Mouse (Mus musculus): ENCODE measurements around the gene Gfer. TPM values are rescaled to one million over a fixed set of nuclear protein-coding genes. Genes with fewer than 3 reads are reported as not detected.
"Not testable (repeated sequence)": the region's sequence is repeated elsewhere in the genome, so short reads cannot be mapped to it uniquely, and the experiment has no call there.

Gfer gene
- polyA plus RNA-seq, 1 experiment from 2014 or later: 36.7 TPM

- WGBS (ENCODE audit: insufficient replicate concordance): 71% methylated on average over 3 of the region's 3 CpGs
- Histone ChIP-seq H3K9ac (ENCODE audit: low read depth, low read length) (no peak overlapping the region), H3K27ac (ENCODE audit: low read depth, low read length) (no peak overlapping the region), H3K36me3 (ENCODE audit: control insufficient read depth, insufficient read depth, low read length) (peaks cover 12% of the 10 kb centered on the region), H3K4me2 (no peak overlapping the region), H3K4me3 (ENCODE audit: low read depth, low read length) (no peak overlapping the region), H3K9me3 (replicated peaks; ENCODE audit: control insufficient read depth, low read length) (no peaks in the 10 kb centered on the region), H3K27me3 (ENCODE audit: control insufficient read depth, insufficient read depth, low read length) (peaks cover 3% of the 10 kb centered on the region; the same call in 1 of the 2 replicates), H3K4me1 (ENCODE audit: control insufficient read depth, insufficient read depth, low read length) (peaks cover 23% of the 10 kb centered on the region)
- ATAC-seq (replicated peaks; ENCODE audit: insufficient number of reproducible peaks, low FRiP score, low TSS enrichment): no peak
Observed at GRCm38 (mm10) chr17:24725637-24726390, 29.9 kb upstream of the Gfer start.

GRCm38 (mm10) chr17:24724184-24724583 lies 28.2 kb upstream of the Gfer start, which contains the start of gene Ndufb10:
Gene Ndufb10, minus strand, starts transcription at chr17:24724478.
- Histone ChIP-seq H3K36me3 (ENCODE audit: control insufficient read depth, insufficient read depth, low read length) (peaks cover 12% of the 10 kb centered on the region), H3K9me3 (replicated peaks; ENCODE audit: control insufficient read depth, low read length) (no peaks in the 10 kb centered on the region), H3K27me3 (ENCODE audit: control insufficient read depth, insufficient read depth, low read length) (peaks cover 3% of the 10 kb centered on the region; the same call in 1 of the 2 replicates), H3K4me3 (ENCODE audit: low read depth, low read length) (peak within 1 kb of the TSS; percentile 91), H3K27ac (ENCODE audit: low read depth, low read length) (peak within 1 kb of the TSS; percentile 85), H3K4me1 (ENCODE audit: control insufficient read depth, insufficient read depth, low read length) (peaks cover 23% of the 10 kb centered on the region), H3K4me2 (peak within 1 kb of the TSS; percentile 88), H3K9ac (ENCODE audit: low read depth, low read length) (peak within 1 kb of the TSS; percentile 95)
- under 1% methylated on average over 30 of the region's 30 CpGs for WGBS (ENCODE audit: insufficient replicate concordance)
- peak; percentile 60 for ATAC-seq (replicated peaks; ENCODE audit: insufficient number of reproducible peaks, low FRiP score, low TSS enrichment)

GRCm38 (mm10) chr17:24723881-24724180 lies 27.9 kb upstream of the Gfer start:
- Histone ChIP-seq H3K4me1 (ENCODE audit: control insufficient read depth, insufficient read depth, low read length) (peaks cover 23% of the 10 kb centered on the region), H3K36me3 (ENCODE audit: control insufficient read depth, insufficient read depth, low read length) (peaks cover 12% of the 10 kb centered on the region), H3K27ac (ENCODE audit: low read depth, low read length) (peak overlapping the region; percentile 85), H3K9me3 (replicated peaks; ENCODE audit: control insufficient read depth, low read length) (no peaks in the 10 kb centered on the region), H3K27me3 (ENCODE audit: control insufficient read depth, insufficient read depth, low read length) (peaks cover 3% of the 10 kb centered on the region; the same call in 1 of the 2 replicates), H3K9ac (ENCODE audit: low read depth, low read length) (peak overlapping the region; percentile 95), H3K4me2 (peak overlapping the region; percentile 88), H3K4me3 (ENCODE audit: low read depth, low read length) (peak overlapping the region; percentile 91)
- WGBS (ENCODE audit: insufficient replicate concordance): 0% methylated on average over 15 of the region's 15 CpGs
- peak; percentile 12; the same call in 1 of the 2 replicates for ATAC-seq (replicated peaks; ENCODE audit: insufficient number of reproducible peaks, low FRiP score, low TSS enrichment)

GRCm38 (mm10) chr17:24723122-24723880 lies 27.3 kb upstream of the Gfer start:
- Histone ChIP-seq H3K4me1 (ENCODE audit: control insufficient read depth, insufficient read depth, low read length) (peaks cover 23% of the 10 kb centered on the region), H3K4me2 (peak overlapping the region; percentile 88), H3K4me3 (ENCODE audit: low read depth, low read length) (peak overlapping the region; percentile 91), H3K36me3 (ENCODE audit: control insufficient read depth, insufficient read depth, low read length) (peaks cover 12% of the 10 kb centered on the region), H3K27ac (ENCODE audit: low read depth, low read length) (peak overlapping the region; percentile 85), H3K9me3 (replicated peaks; ENCODE audit: control insufficient read depth, low read length) (no peaks in the 10 kb centered on the region), H3K9ac (ENCODE audit: low read depth, low read length) (peak overlapping the region; percentile 95), H3K27me3 (ENCODE audit: control insufficient read depth, insufficient read depth, low read length) (peaks cover 3% of the 10 kb centered on the region; the same call in 1 of the 2 replicates)
- WGBS (ENCODE audit: insufficient replicate concordance): 3% methylated on average over 12 of the region's 12 CpGs
- no peak for ATAC-seq (replicated peaks; ENCODE audit: insufficient number of reproducible peaks, low FRiP score, low TSS enrichment)

- Histone ChIP-seq H3K36me3 (ENCODE audit: control insufficient read depth, insufficient read depth, low read length) (peaks cover 12% of the 10 kb centered on the region), H3K9me3 (replicated peaks; ENCODE audit: control insufficient read depth, low read length) (no peaks in the 10 kb centered on the region), H3K4me2 (peak overlapping the region; percentile 88), H3K27ac (ENCODE audit: low read depth, low read length) (peak overlapping the region; percentile 22), H3K9ac (ENCODE audit: low read depth, low read length) (peak overlapping the region; percentile 31), H3K27me3 (ENCODE audit: control insufficient read depth, insufficient read depth, low read length) (peaks cover under 1% of the 10 kb centered on the region; the same call in 1 of the 2 replicates), H3K4me1 (ENCODE audit: control insufficient read depth, insufficient read depth, low read length) (peaks cover 23% of the 10 kb centered on the region), H3K4me3 (ENCODE audit: low read depth, low read length) (peak overlapping the region; percentile 72)
- no peak for ATAC-seq (replicated peaks; ENCODE audit: insufficient number of reproducible peaks, low FRiP score, low TSS enrichment)
- 31% methylated on average over 13 of the region's 13 CpGs for WGBS (ENCODE audit: insufficient replicate concordance)
Observed at GRCm38 (mm10) chr17:24722220-24722924, 26.4 kb upstream of the Gfer start.

- WGBS (ENCODE audit: insufficient replicate concordance): 37% methylated on average over 7 of the region's 7 CpGs
Observed at GRCm38 (mm10) chr17:24721383-24721955, 25.5 kb upstream of the Gfer start.

GRCm38 (mm10) chr17:24720616-24721015 lies 24.7 kb upstream of the Gfer start:
- H3K36me3 ChIP-seq (ENCODE audit: control insufficient read depth, insufficient read depth, low read length): peaks cover 17% of the 10 kb centered on the region
- 0% methylated on average over 11 of the region's 11 CpGs for WGBS (ENCODE audit: insufficient replicate concordance)
- H3K4me1 ChIP-seq (ENCODE audit: control insufficient read depth, insufficient read depth, low read length): peaks cover 23% of the 10 kb centered on the region
- peak overlapping the region; percentile 89 for H3K9ac ChIP-seq (ENCODE audit: low read depth, low read length)
- not testable (repeated sequence) for H3K9me3 ChIP-seq (replicated peaks; ENCODE audit: control insufficient read depth, low read length); H3K27me3 ChIP-seq (ENCODE audit: control insufficient read depth, insufficient read depth, low read length); ATAC-seq (replicated peaks; ENCODE audit: insufficient number of reproducible peaks, low FRiP score, low TSS enrichment)
- peak overlapping the region; percentile 72 for H3K4me3 ChIP-seq (ENCODE audit: low read depth, low read length)
- 0 out of 2 replicates have a peak overlapping the region, but pooled peaks have one; percentile 50 for H3K27ac ChIP-seq (ENCODE audit: low read depth, low read length)
- peak overlapping the region; percentile 88 for H3K4me2 ChIP-seq

More at GRCm38 (mm10) chr17:24721383-24721955, 25.5 kb upstream of the Gfer start:
- H3K27me3 ChIP-seq (ENCODE audit: control insufficient read depth, insufficient read depth, low read length); H3K27ac ChIP-seq (ENCODE audit: low read depth, low read length); H3K9me3 ChIP-seq (replicated peaks; ENCODE audit: control insufficient read depth, low read length); ATAC-seq (replicated peaks; ENCODE audit: insufficient number of reproducible peaks, low FRiP score, low TSS enrichment): not testable (repeated sequence)
- Histone ChIP-seq H3K4me2 (peak overlapping the region; percentile 88), H3K4me3 (ENCODE audit: low read depth, low read length) (peak overlapping the region; percentile 72), H3K4me1 (ENCODE audit: control insufficient read depth, insufficient read depth, low read length) (peaks cover 23% of the 10 kb centered on the region), H3K9ac (ENCODE audit: low read depth, low read length) (peak overlapping the region; percentile 69), H3K36me3 (ENCODE audit: control insufficient read depth, insufficient read depth, low read length) (peaks cover 13% of the 10 kb centered on the region)
